Mouse (Mus musculus) CH12.LX (cell line): Measurements from ENCODE around the gene Pitx1. TPM values are rescaled to one million over a fixed set of nuclear protein-coding genes. Genes with fewer than 3 reads are reported as not detected.

Experiments used
- DNase-seq: peaks from one replicate; pipeline ENCODE4 v3.0.0-alpha.2; 2013; ENCODE audit errors: extremely low read depth
- H3K27ac ChIP-seq: 2 replicates; pipeline ENCODE4 v1.5.1; 2012; ENCODE audit warnings: low read depth, mild to moderate bottlenecking, control low read depth, moderate library complexity; ENCODE audit not compliant: insufficient read depth
- H3K27me3 ChIP-seq: replicated peaks from 2 replicates; pipeline ENCODE3; 2012; ENCODE audit warnings: inconsistent platforms
- H3K36me3 ChIP-seq, 2 experiments: replicated peaks in 1 of 2; 2 replicates each; pipeline versions ENCODE3 to v1.6.1; 2012; ENCODE audit warnings: inconsistent platforms in 1 of 2, low read length in 1 of 2, mild to moderate bottlenecking in 1 of 2, mixed read lengths in 1 of 2, moderate library complexity in 1 of 2; ENCODE audit not compliant: control insufficient read depth in 1 of 2, insufficient read depth in 1 of 2
- H3K4me1 ChIP-seq, 2 experiments: 2 replicates each; pipeline ENCODE4 v1.6.1; 2012; ENCODE audit warnings: inconsistent platforms in 1 of 2, moderate library complexity in 1 of 2; ENCODE audit not compliant: insufficient read depth in 2 of 2, control insufficient read depth in 1 of 2
- H3K4me2 ChIP-seq: 2 replicates; pipeline ENCODE4 v1.6.1; 2012; ENCODE audit warnings: low read depth, mild to moderate bottlenecking, control low read depth; ENCODE audit not compliant: poor library complexity, insufficient read depth, severe bottlenecking
- H3K4me3 ChIP-seq, 3 experiments: fragments of 150-350 bp in 1 of 3; sonication (generic) in 1 of 3; replicated peaks in 1 of 3; 2 replicates each; pipeline versions ENCODE3 to v1.5.1; 2011 to 2012; ENCODE audit warnings: low read depth in 2 of 3, low read length in 2 of 3, mild to moderate bottlenecking in 2 of 3, moderate library complexity in 2 of 3, control low read depth in 1 of 3, improper control_type of control experiment in 1 of 3, inconsistent platforms in 1 of 3, mixed read lengths in 1 of 3; ENCODE audit not compliant: poor library complexity in 1 of 3
- H3K79me2 ChIP-seq: replicated peaks from 2 replicates; pipeline ENCODE4 v1.6.1; 2012; ENCODE audit warnings: mild to moderate bottlenecking, moderate library complexity; ENCODE audit not compliant: control insufficient read depth, poor library complexity, insufficient read depth, severe bottlenecking; ENCODE audit errors: extremely low read depth
- H3K9ac ChIP-seq: 2 replicates; pipeline ENCODE4 v1.6.1; 2012; ENCODE audit warnings: low read depth, mild to moderate bottlenecking, control low read depth, moderate library complexity; ENCODE audit not compliant: insufficient read depth
- H3K9me3 ChIP-seq: replicated peaks from 2 replicates; pipeline ENCODE3; 2012; ENCODE audit warnings: low read length, inconsistent platforms, mixed read lengths
- CHD1 ChIP-seq: IDR thresholded peaks from 2 replicates; pipeline ENCODE4 v1.6.1; 2012; ENCODE audit warnings: low read depth, low read length, improper control_type of control experiment, inconsistent platforms
- CTCF ChIP-seq, 2 experiments: IDR thresholded peaks in 1 of 2; conservative IDR thresholded peaks in 1 of 2; 2 replicates each; pipeline ENCODE4 v1.5.1; 2011 to 2012; ENCODE audit warnings: low read depth in 2 of 2, low read length in 2 of 2, improper control_type of control experiment in 1 of 2, inconsistent platforms in 1 of 2, mild to moderate bottlenecking in 1 of 2, moderate library complexity in 1 of 2
- EP300 ChIP-seq: IDR thresholded peaks from 2 replicates; pipeline ENCODE4 v1.6.1; 2011; ENCODE audit warnings: low read length, improper control_type of control experiment
- ETS1 ChIP-seq: conservative IDR thresholded peaks from 2 replicates; pipeline ENCODE4 v1.6.1; 2012; ENCODE audit warnings: low read depth, mild to moderate bottlenecking, inconsistent platforms, low read length, improper control_type of control experiment, moderate library complexity
- IRF4 ChIP-seq: IDR thresholded peaks from 2 replicates; pipeline ENCODE4 v1.6.1; 2014; ENCODE audit warnings: low read depth, mild to moderate bottlenecking, inconsistent platforms, low read length, improper control_type of control experiment
- MAX ChIP-seq: IDR thresholded peaks from 2 replicates; pipeline ENCODE4 v1.6.1; 2011; ENCODE audit warnings: low read length, improper control_type of control experiment
- MEF2A ChIP-seq: IDR thresholded peaks from 2 replicates; pipeline ENCODE4 v1.6.1; 2014; ENCODE audit warnings: low read depth, mild to moderate bottlenecking, inconsistent platforms, low read length, improper control_type of control experiment, borderline replicate concordance
- MYC ChIP-seq: IDR thresholded peaks from 2 replicates; pipeline ENCODE4 v1.6.1; 2011; ENCODE audit warnings: low read depth, mild to moderate bottlenecking, improper control_type of control experiment, low read length
- NRF1 ChIP-seq: IDR thresholded peaks from 2 replicates; pipeline ENCODE4 v1.6.1; 2014; ENCODE audit warnings: low read depth, mild to moderate bottlenecking, inconsistent platforms, low read length, improper control_type of control experiment, moderate library complexity
- POLR2A ChIP-seq: IDR thresholded peaks from 2 replicates; pipeline ENCODE4 v1.6.1; 2011; ENCODE audit warnings: low read depth, mild to moderate bottlenecking, improper control_type of control experiment, low read length
- SIN3A ChIP-seq: IDR thresholded peaks from 2 replicates; pipeline ENCODE4 v1.6.1; 2012; ENCODE audit warnings: low read length, improper control_type of control experiment, inconsistent platforms
- SMC3 ChIP-seq: IDR thresholded peaks from 2 replicates; pipeline ENCODE4 v1.6.1; 2011; ENCODE audit warnings: low read depth, low read length, improper control_type of control experiment
- TBP ChIP-seq: conservative IDR thresholded peaks from 2 replicates; pipeline ENCODE4 v1.6.1; 2011; ENCODE audit warnings: low read depth, low read length, improper control_type of control experiment
- TCF12 ChIP-seq: IDR thresholded peaks from 2 replicates; pipeline ENCODE4 v1.6.1; 2014; ENCODE audit warnings: low read depth, mild to moderate bottlenecking, inconsistent platforms, low read length, improper control_type of control experiment
- UBTF ChIP-seq: IDR thresholded peaks from 2 replicates; pipeline ENCODE4 v1.6.1; 2012; ENCODE audit warnings: low read depth, mild to moderate bottlenecking, inconsistent platforms, low read length, improper control_type of control experiment, moderate library complexity
- USF2 ChIP-seq: conservative IDR thresholded peaks from 2 replicates; pipeline ENCODE4 v1.6.1; 2011; ENCODE audit warnings: low read depth, low read length, improper control_type of control experiment
- ZMIZ1 ChIP-seq: IDR thresholded peaks from 2 replicates; pipeline ENCODE4 v1.6.1; 2012; ENCODE audit warnings: low read depth, mild to moderate bottlenecking, inconsistent platforms, low read length, improper control_type of control experiment
- dilution Hi-C: fragments of 300-500 bp; cut with MboI; formaldehyde crosslinking; loops from 2 replicates; pipeline ENCODE4 v1.14.3; 2020; ENCODE audit warnings: low sequenced_read_pairs; ENCODE audit not compliant: extremely low pct_unique_long_range_greater_than_20kb, extremely low pct_ligation_motif_present
- in situ Hi-C: fragments of 300-500 bp; cut with MboI; formaldehyde crosslinking; loops from 3 replicates; pipeline ENCODE4 v1.14.3; 2019; ENCODE audit warnings: low sequenced_read_pairs, low pct_ligation_motif_present, low pct_unique_long_range_greater_than_20kb, mixed read lengths
- polyA plus RNA-seq: library from polyadenylated mRNA; unstranded; fragments of >175 nt; gene quantifications from 2 replicates; pipeline ENCODE4 v1.2.1, GENCODE M21; 2012; ENCODE audit warnings: low read depth; ENCODE audit not compliant: insufficient read length
- total RNA-seq, 2 experiments: library from RNA; depleted of rRNA; stranded (reverse); fragments of 300-350 nt in 1 of 2; fragments of >200 nt in 1 of 2; gene quantifications; 2 replicates each; pipeline ENCODE4 v1.2.3; 2012 to 2014

The Pitx1 gene
- total RNA-seq (2012; rRNA removed) (not detected in 2 replicates), total RNA-seq (2014; rRNA removed) (not detected in 2 replicates), polyA plus RNA-seq (not detected in 2 replicates)

DNA sequence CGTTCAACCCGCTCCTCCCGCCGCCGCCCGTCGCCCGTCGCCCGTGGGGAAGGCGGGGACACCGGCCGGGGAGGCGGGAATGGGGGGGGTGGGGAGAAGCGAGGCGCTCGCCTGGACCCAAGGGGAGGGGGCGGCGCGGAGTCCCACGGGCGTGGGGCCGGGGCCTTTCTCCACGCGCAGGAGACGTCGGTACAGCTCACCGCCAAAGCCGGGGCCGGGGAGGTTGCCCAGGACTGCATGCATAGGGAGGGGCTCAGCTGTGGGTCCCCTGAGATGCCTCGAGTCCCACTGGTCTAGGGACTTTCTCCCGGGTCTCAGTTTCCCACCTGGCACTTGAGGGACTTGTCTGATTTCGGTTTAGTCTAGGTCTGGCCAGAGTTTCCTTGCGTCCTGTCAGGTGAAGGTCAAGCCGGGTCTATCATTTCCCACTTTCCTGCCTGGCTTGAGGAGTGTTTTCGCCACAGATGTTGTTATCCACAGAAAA, at the start of gene Pitx1:
TSS of gene Pitx1 (minus strand) at position 51 of the 484 bp plus-strand sequence.
- no peak within 1 kb of the TSS for H3K27ac ChIP-seq
- no peaks in the 10 kb centered on the region for H3K79me2 ChIP-seq
- peaks cover 14% of the 10 kb centered on the region for H3K27me3 ChIP-seq
- no peak within 1 kb of the TSS for H3K4me3 ChIP-seq
- dilution Hi-C loops (no loop called here), in situ Hi-C loops (no loop called here)
- no peaks in the 10 kb centered on the region for H3K36me3 ChIP-seq
- no peak within 1 kb of the TSS for H3K4me2 ChIP-seq
- TF ChIP-seq EP300 (no peak), UBTF (no peak), MYC (no peak), MAX (no peak), IRF4 (no peak), SIN3A (no peak), TCF12 (no peak), CHD1 (no peak), MEF2A (no peak), CTCF (conservative IDR thresholded peaks at IDR 0.05 in 1 of 2, IDR thresholded peaks at IDR 0.05 in 1 of 2; ENCODE audit: low read depth in 2 of 2, low read length in 2 of 2) (no peak), USF2 (no peak), POLR2A (no peak), NRF1 (no peak), TBP (no peak), SMC3 (no peak), ETS1 (no peak), ZMIZ1 (no peak)
- peaks cover 0 to 7% of the 10 kb centered on the region in 2 experiments; a peak in 2 of 4 replicates for H3K4me1 ChIP-seq
- DNase-seq = no peak
- no peak within 1 kb of the TSS for H3K9ac ChIP-seq
- H3K9me3 ChIP-seq = peaks cover 2% of the 10 kb centered on the region

DNA sequence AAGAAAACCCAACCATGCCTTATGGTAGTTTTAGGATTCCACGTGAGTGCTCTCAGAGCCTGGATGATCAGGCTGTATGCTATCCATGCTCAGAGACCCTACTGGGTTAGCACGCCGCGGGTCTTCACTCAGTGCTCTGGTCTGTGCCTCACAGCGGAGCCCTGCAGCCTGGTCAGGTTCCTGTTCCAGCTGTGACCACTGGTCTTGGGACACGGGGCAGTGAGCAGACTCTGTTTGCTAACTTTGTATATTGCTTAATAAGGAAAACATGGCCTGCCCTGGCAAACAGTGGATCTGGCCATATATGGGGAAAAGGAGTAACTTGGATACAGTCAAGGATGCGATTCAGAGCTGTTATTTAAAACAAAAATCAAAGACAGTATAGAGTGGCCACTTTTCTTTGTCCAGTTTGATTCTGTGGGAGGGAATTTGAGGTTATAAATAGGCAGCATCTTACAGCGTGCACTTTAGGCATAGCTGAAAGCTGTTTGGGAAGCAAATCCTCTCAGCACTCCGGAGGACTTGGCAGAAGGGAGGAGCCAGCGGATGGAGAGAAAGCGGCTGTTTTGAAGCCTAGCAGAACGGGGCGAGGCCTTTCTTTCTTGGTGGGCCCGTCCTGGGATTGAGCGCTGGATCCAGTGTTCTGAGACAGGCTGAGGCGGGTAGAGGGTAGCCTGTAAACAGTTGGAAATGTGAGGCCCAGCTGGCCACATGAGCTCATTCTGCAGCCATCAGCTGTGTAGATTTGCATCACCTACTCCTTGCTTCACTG, 45.6 kb upstream of the Pitx1 start:
- no peak overlapping the region for H3K27ac ChIP-seq
- no peaks in the 10 kb centered on the region for H3K9me3 ChIP-seq
- no peak overlapping the region for H3K9ac ChIP-seq
- no peak overlapping the region for H3K4me3 ChIP-seq
- in situ Hi-C loops (no loop called here), dilution Hi-C loops (no loop called here)
- H3K4me2 ChIP-seq = no peak overlapping the region
- no peak for DNase-seq
- TF ChIP-seq ETS1 (peak; percentile 55), TBP (no peak)
- H3K36me3 ChIP-seq = no peaks in the 10 kb centered on the region
- H3K4me1 ChIP-seq = peaks cover 0 to 21% of the 10 kb centered on the region in 2 experiments; a peak in 2 of 4 replicates
- no peaks in the 10 kb centered on the region for H3K79me2 ChIP-seq
- no peaks in the 10 kb centered on the region for H3K27me3 ChIP-seq
